Mouse (Mus musculus): ENCODE data around the gene Nup54. TPM values are rescaled to one million over a fixed set of nuclear protein-coding genes. Genes with fewer than 3 reads are reported as not detected.

The Nup54 gene
- polyA plus RNA-seq, 1 experiment from 2014 or later: 63.4 TPM

- Histone ChIP-seq H3K27ac (ENCODE audit: low read length) (no peak overlapping the region), H3K9me3 (ENCODE audit: control insufficient read depth, low read length) (no peaks in the 10 kb centered on the region), H3K27me3 (replicated peaks; ENCODE audit: control insufficient read depth, insufficient read depth, low read length) (no peaks in the 10 kb centered on the region), H3K4me1 (replicated peaks; ENCODE audit: control insufficient read depth, insufficient read depth, low read length) (no peaks in the 10 kb centered on the region; the same call in 1 of the 2 replicates), H3K36me3 (ENCODE audit: control insufficient read depth, insufficient read depth) (no peaks in the 10 kb centered on the region), H3K4me3 (replicated peaks; ENCODE audit: low read length) (no peak overlapping the region), H3K9ac (replicated peaks; ENCODE audit: low read depth, low read length) (no peak overlapping the region), H3K4me2 (ENCODE audit: low read length) (no peak overlapping the region)
- 26% methylated on average over 7 of the region's 10 CpGs for WGBS
- peak; percentile 65 for ATAC-seq
Observed at GRCm38 (mm10) chr5:92403562-92404399, 31.2 kb downstream of the Nup54 start.

- Histone ChIP-seq H3K4me1 (replicated peaks; ENCODE audit: control insufficient read depth, insufficient read depth, low read length) (no peaks in the 10 kb centered on the region; the same call in 1 of the 2 replicates), H3K9me3 (ENCODE audit: control insufficient read depth, low read length) (no peaks in the 10 kb centered on the region), H3K9ac (replicated peaks; ENCODE audit: low read depth, low read length) (no peak overlapping the region), H3K27me3 (replicated peaks; ENCODE audit: control insufficient read depth, insufficient read depth, low read length) (no peaks in the 10 kb centered on the region), H3K4me2 (ENCODE audit: low read length) (no peak overlapping the region), H3K27ac (ENCODE audit: low read length) (no peak overlapping the region), H3K4me3 (replicated peaks; ENCODE audit: low read length) (no peak overlapping the region), H3K36me3 (ENCODE audit: control insufficient read depth, insufficient read depth) (no peaks in the 10 kb centered on the region)
- 82% methylated on average over 9 of the region's 9 CpGs for WGBS
- ATAC-seq: no peak
Observed at GRCm38 (mm10) chr5:92402816-92403215, 32.2 kb downstream of the Nup54 start.

- H3K4me3 ChIP-seq (replicated peaks; ENCODE audit: low read length): no peak overlapping the region
- H3K4me1 ChIP-seq (replicated peaks; ENCODE audit: control insufficient read depth, insufficient read depth, low read length): no peaks in the 10 kb centered on the region
- no peak overlapping the region for H3K4me2 ChIP-seq (ENCODE audit: low read length)
- H3K9me3 ChIP-seq (ENCODE audit: control insufficient read depth, low read length): no peaks in the 10 kb centered on the region
- no peaks in the 10 kb centered on the region for H3K36me3 ChIP-seq (ENCODE audit: control insufficient read depth, insufficient read depth)
- 25% methylated on average over 5 of the region's 5 CpGs for WGBS
- H3K9ac ChIP-seq (replicated peaks; ENCODE audit: low read depth, low read length): no peak overlapping the region
- peak; percentile 75 for ATAC-seq
- no peaks in the 10 kb centered on the region for H3K27me3 ChIP-seq (replicated peaks; ENCODE audit: control insufficient read depth, insufficient read depth, low read length)
- H3K27ac ChIP-seq (ENCODE audit: low read length): no peak overlapping the region
Observed at GRCm38 (mm10) chr5:92398153-92398552, 36.9 kb downstream of the Nup54 start.

GRCm38 (mm10) chr5:92396476-92396875, 38.5 kb downstream of the Nup54 start:
- H3K9me3 ChIP-seq (ENCODE audit: control insufficient read depth, low read length): no peaks in the 10 kb centered on the region
- 90% methylated on average over 6 of the region's 6 CpGs for WGBS
- no peak overlapping the region for H3K4me2 ChIP-seq (ENCODE audit: low read length)
- no peak overlapping the region for H3K4me3 ChIP-seq (replicated peaks; ENCODE audit: low read length)
- H3K4me1 ChIP-seq (replicated peaks; ENCODE audit: control insufficient read depth, insufficient read depth, low read length): no peaks in the 10 kb centered on the region
- H3K27ac ChIP-seq (ENCODE audit: low read length): no peak overlapping the region
- H3K36me3 ChIP-seq (ENCODE audit: control insufficient read depth, insufficient read depth): no peaks in the 10 kb centered on the region
- no peak for ATAC-seq
- no peaks in the 10 kb centered on the region; the same call in 1 of the 2 replicates for H3K27me3 ChIP-seq (replicated peaks; ENCODE audit: control insufficient read depth, insufficient read depth, low read length)
- H3K9ac ChIP-seq (replicated peaks; ENCODE audit: low read depth, low read length): no peak overlapping the region

DNA sequence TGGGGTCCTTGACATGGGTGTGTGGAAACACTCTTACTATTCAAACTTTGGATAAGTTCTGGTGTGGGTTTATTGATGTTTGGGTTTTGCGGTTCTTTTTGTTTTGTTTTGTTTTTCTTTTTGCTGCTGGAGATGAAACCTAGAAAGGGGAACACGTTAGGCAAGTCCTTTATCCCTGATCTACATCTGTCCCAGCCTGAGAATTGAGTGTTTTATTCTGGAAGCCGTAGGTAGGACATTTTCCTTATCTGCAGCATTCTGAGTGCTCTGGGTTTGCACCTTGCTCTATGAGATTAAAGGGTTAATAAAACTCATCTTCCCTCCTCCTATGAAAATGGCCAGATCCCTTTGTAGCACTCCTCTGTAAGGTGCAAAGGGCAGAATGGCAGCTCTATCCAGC, 39.3 kb downstream of the Nup54 start:
- 88% methylated on average over 3 of the region's 3 CpGs for WGBS
- H3K4me1 ChIP-seq (replicated peaks; ENCODE audit: control insufficient read depth, insufficient read depth, low read length): no peaks in the 10 kb centered on the region
- ATAC-seq: no peak

GRCm38 (mm10) chr5:92393863-92394262, 41.2 kb downstream of the Nup54 start:
- no peaks in the 10 kb centered on the region for H3K36me3 ChIP-seq (ENCODE audit: control insufficient read depth, insufficient read depth)
- no peak overlapping the region for H3K9ac ChIP-seq (replicated peaks; ENCODE audit: low read depth, low read length)
- H3K4me3 ChIP-seq (replicated peaks; ENCODE audit: low read length): no peak overlapping the region
- H3K9me3 ChIP-seq (ENCODE audit: control insufficient read depth, low read length): no peaks in the 10 kb centered on the region
- 57% methylated on average over 10 of the region's 10 CpGs for WGBS
- peaks cover 4% of the 10 kb centered on the region; the same call in 1 of the 2 replicates for H3K27me3 ChIP-seq (replicated peaks; ENCODE audit: control insufficient read depth, insufficient read depth, low read length)
- no peak overlapping the region for H3K27ac ChIP-seq (ENCODE audit: low read length)
- H3K4me1 ChIP-seq (replicated peaks; ENCODE audit: control insufficient read depth, insufficient read depth, low read length): no peaks in the 10 kb centered on the region
- ATAC-seq: no peak
- H3K4me2 ChIP-seq (ENCODE audit: low read length): no peak overlapping the region

More for the DNA sequence above, 39.3 kb downstream of the Nup54 start:
- H3K27me3 ChIP-seq (replicated peaks; ENCODE audit: control insufficient read depth, insufficient read depth, low read length): peaks cover 2% of the 10 kb centered on the region; the same call in 1 of the 2 replicates
- H3K4me2 ChIP-seq (ENCODE audit: low read length): no peak overlapping the region
- no peak overlapping the region for H3K9ac ChIP-seq (replicated peaks; ENCODE audit: low read depth, low read length)
- no peaks in the 10 kb centered on the region for H3K9me3 ChIP-seq (ENCODE audit: control insufficient read depth, low read length)
- H3K27ac ChIP-seq (ENCODE audit: low read length): no peak overlapping the region
- H3K36me3 ChIP-seq (ENCODE audit: control insufficient read depth, insufficient read depth): no peaks in the 10 kb centered on the region
- H3K4me3 ChIP-seq (replicated peaks; ENCODE audit: low read length): no peak overlapping the region

DNA sequence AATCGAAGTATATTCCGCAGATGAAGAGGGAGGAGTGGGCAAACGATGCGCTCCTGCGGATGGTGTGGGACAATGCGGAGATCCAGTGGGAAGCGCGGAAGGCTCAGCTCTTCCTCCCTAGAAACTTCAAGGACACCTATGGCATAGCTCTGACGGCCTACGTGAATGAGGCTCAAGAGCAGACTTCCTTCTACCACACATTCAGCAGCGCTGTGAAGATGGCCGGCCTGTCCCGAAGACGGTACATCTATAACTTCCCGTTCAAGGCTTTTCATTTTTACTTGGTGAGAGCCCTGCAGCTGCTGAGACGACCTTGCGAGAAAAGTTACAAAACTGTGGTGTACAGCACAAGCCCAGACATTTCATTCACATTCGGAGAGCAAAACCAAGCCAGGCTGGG, 42.5 kb downstream of the Nup54 start:
- Histone ChIP-seq H3K4me1 (replicated peaks; ENCODE audit: control insufficient read depth, insufficient read depth, low read length) (no peaks in the 10 kb centered on the region), H3K36me3 (ENCODE audit: control insufficient read depth, insufficient read depth) (no peaks in the 10 kb centered on the region), H3K9ac (replicated peaks; ENCODE audit: low read depth, low read length) (no peak overlapping the region), H3K9me3 (ENCODE audit: control insufficient read depth, low read length) (no peaks in the 10 kb centered on the region), H3K4me3 (replicated peaks; ENCODE audit: low read length) (peak overlapping the region; percentile 1; the same call in 1 of the 2 replicates), H3K27ac (ENCODE audit: low read length) (no peak overlapping the region), H3K27me3 (replicated peaks; ENCODE audit: control insufficient read depth, insufficient read depth, low read length) (peaks cover 4% of the 10 kb centered on the region; the same call in 1 of the 2 replicates), H3K4me2 (ENCODE audit: low read length) (peak overlapping the region; percentile 31)
- no peak for ATAC-seq
- WGBS: 52% methylated on average over 18 of the region's 18 CpGs

- H3K27ac ChIP-seq (ENCODE audit: low read length): no peak overlapping the region
- WGBS: 79% methylated on average over 8 of the region's 8 CpGs
- H3K4me3 ChIP-seq (replicated peaks; ENCODE audit: low read length): no peak overlapping the region
- no peaks in the 10 kb centered on the region for H3K36me3 ChIP-seq (ENCODE audit: control insufficient read depth, insufficient read depth)
- no peak overlapping the region for H3K4me2 ChIP-seq (ENCODE audit: low read length)
- ATAC-seq: no peak
- no peak overlapping the region for H3K9ac ChIP-seq (replicated peaks; ENCODE audit: low read depth, low read length)
- peaks cover 4% of the 10 kb centered on the region; the same call in 1 of the 2 replicates for H3K27me3 ChIP-seq (replicated peaks; ENCODE audit: control insufficient read depth, insufficient read depth, low read length)
- no peaks in the 10 kb centered on the region for H3K4me1 ChIP-seq (replicated peaks; ENCODE audit: control insufficient read depth, insufficient read depth, low read length)
- H3K9me3 ChIP-seq (ENCODE audit: control insufficient read depth, low read length): no peaks in the 10 kb centered on the region
Observed at GRCm38 (mm10) chr5:92390615-92391014, 44.4 kb downstream of the Nup54 start.

DNA sequence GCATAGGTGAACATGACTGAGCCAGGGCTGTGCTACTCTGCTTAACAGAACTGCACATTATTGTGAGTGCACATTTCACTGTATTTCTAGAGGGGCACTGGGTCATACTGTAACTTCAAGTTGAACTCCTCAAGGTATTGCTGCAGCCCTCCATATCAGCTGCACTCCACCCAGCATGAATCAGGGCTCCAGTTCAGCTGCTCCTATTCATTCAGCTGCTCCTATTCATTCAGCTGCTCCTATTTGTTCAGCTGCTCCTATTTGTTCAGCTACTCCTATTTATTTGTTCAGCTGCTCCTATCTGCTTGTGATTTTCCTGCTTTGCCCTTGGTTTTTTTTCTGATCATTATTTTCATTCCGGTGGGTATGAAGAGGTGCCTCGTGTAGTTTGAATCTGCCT, 45.0 kb downstream of the Nup54 start:
- Histone ChIP-seq H3K4me3 (replicated peaks; ENCODE audit: low read length) (no peak overlapping the region), H3K36me3 (ENCODE audit: control insufficient read depth, insufficient read depth) (no peaks in the 10 kb centered on the region), H3K27me3 (replicated peaks; ENCODE audit: control insufficient read depth, insufficient read depth, low read length) (peaks cover 4% of the 10 kb centered on the region; the same call in 1 of the 2 replicates), H3K4me2 (ENCODE audit: low read length) (no peak overlapping the region), H3K27ac (ENCODE audit: low read length) (no peak overlapping the region), H3K4me1 (replicated peaks; ENCODE audit: control insufficient read depth, insufficient read depth, low read length) (no peaks in the 10 kb centered on the region), H3K9ac (replicated peaks; ENCODE audit: low read depth, low read length) (no peak overlapping the region), H3K9me3 (ENCODE audit: control insufficient read depth, low read length) (no peaks in the 10 kb centered on the region)
- ATAC-seq: no peak
- WGBS: 68% methylated on average over 2 of the region's 2 CpGs
